Mouse (Mus musculus) sigmoid colon, adult 10 weeks (tissue): ENCODE data around the gene Trim9. TPM values are rescaled to one million over a fixed set of nuclear protein-coding genes. Genes with fewer than 3 reads are reported as not detected.

Experiments
- polyA plus RNA-seq: library from polyadenylated mRNA; stranded (reverse); fragments of 350-450 nt; fragmentation: Illumina TruSeq; extraction: RNeasy Lipid Tissue Mini Kit (QIAGEN cat#74804); gene quantifications from one replicate; pipeline ENCODE4 v1.2.3, GENCODE M21; 2014; ENCODE audit warnings: low read depth, low replicate concordance

The Trim9 gene
- polyA plus RNA-seq, result 0.32 TPM

DNA sequence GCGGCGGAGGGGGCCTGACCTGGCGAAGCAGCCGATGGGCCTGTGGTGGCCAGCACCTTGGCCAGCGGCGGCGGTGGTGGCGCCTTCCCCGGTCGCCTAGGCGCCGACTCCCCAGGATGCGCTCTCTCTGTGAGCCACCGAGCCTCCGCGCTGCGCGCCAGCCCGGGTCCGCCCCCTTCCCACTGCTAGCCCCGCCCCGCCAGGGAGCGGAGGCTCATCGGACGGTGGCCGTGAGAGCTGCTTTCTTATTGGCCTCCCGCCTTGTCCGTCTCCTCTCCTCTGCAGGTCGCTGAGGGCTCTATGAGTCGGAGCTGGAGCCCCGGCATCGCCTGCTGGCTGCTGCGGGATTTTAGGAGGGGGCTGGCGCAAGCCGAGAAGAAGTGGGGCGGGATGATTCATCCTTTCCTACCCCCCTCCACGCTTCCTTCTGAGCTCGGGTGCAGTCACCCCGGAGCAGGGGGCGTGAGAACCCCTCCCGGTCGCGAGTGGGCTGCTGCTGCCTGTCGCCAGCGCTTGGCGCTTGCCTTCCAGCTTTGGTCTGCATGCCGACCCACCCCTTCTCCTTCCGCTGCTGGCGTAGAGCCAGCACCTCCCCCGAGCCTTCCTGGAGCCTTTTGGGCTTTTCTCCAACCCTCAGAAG is at the start of gene Trim9:
Trim9 (minus strand) TSS at position 413 of the 640 bp plus-strand sequence.

DNA sequence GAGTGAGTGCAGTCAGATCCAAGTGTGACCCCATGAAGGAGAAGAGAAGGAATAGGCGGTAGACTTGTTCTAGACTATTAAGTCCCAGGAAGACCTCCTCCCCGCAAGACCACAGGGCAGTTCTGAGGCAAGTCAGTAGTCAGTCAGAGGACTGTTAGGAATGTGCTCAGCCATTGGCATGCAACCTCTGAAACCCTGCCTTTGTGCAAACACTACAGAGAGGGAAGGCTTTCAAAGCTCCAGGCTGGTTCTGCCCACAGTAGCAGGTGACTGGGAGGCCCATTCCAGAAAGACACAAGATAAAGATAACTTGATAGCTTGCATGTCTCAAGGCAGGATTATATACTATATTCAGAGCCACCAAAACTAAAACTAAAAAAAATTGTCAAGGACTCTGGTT is 116.1 kb downstream of the Trim9 start, which contains the start of gene Pygl:
Pygl (minus strand) TSS at position 195 of the 400 bp plus-strand sequence.

Other genes starting within 250 kb of the Trim9 start
- gene Nin, start 233.9 kb downstream of the Trim9 start, polyA plus RNA-seq, result 8.5 TPM
- not detected for gene Abhd12b, start 193.5 kb downstream of the Trim9 start, polyA plus RNA-seq
- 18.3 TPM for gene Pygl, start 116.1 kb downstream of the Trim9 start, polyA plus RNA-seq
- gene Tmx1, start 105.5 kb upstream of the Trim9 start, polyA plus RNA-seq, result 224 TPM